Mouse (Mus musculus) embryonic fibroblast, embryonic 13.5 days (primary cell): ENCODE results near the gene Dusp22.

Experiments used
- CTCF ChIP-seq: IDR thresholded peaks from 2 replicates; pipeline ENCODE4 v1.5.1; 2011; ENCODE audit warnings: mild to moderate bottlenecking, control low read depth, low read length, moderate library complexity, borderline replicate concordance; ENCODE audit not compliant: insufficient read depth
- POLR2A ChIP-seq: IDR thresholded peaks from 2 replicates; pipeline ENCODE4 v1.6.1; 2011; ENCODE audit warnings: low read depth, mild to moderate bottlenecking, control low read depth, low read length, moderate library complexity

GRCm38 (mm10) chr13:30755998-30756639, 96.3 kb downstream of the Dusp22 start:
- TF ChIP-seq CTCF, result no peak
- TF ChIP-seq POLR2A, result no peak
